In the genomic region with DNA sequence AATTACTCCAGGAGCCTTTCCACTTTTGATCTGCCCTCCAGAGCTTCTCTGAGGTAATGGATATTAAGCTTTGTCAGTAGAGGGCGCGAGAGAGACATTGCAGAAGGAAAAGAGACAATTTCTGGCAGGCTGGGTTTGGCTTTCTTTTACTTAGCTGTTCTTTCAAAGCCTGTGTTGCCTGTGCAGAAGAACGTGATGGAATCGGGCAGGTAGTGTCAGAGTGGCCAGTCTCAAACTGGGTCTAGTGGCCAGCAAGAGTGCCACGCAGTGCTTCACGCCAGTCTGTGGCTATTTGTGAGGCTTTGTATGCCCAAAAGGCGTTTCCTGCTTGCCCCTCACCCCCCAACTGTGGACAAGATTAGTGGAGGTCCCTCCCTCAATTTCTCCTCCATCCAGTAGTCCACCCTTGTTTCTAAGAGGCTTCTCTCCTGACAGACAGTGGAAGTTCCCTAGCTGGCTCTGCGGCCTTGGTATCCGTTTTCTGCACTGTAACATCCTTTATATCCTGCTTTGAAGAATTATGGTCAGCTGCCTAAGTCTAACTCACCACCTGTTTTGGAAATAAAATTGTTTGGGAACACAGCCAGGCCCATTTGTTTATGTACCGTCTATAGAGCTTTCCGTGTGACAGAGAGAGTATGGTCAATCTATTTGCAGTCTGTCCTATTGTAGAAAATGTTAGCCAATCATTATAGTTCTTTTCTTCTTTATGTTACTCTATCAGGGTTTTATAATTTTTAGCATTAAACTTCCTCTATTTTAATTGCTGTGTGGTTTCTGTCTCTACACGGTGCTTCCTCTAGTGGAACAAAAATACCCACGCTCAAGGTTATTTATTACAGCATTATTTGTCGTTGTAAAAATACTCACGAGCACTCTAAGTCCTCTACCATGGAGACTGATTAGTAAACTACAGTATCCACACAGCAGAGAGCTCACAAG, we compare ENCODE assay signal across 8 mouse cellular contexts. TPM values are rescaled to one million over a fixed set of nuclear protein-coding genes. Genes with fewer than 3 reads are reported as not detected.
DNase-seq lines count a peak whose midpoint lies in the region; ATAC-seq and TF ChIP-seq lines count a peak whose summit lies in the region.

No protein-coding gene starts in this region.

- TF ChIP-seq CTCF in stomach, postnatal 0 days (IDR thresholded peaks at IDR 0.05; ENCODE audit: low read depth): peak; percentile 92

- H3K27me3 ChIP-seq in heart, embryonic 11.5 days (ENCODE audit: control insufficient read depth, insufficient read depth, low read length): no peaks in the 10 kb centered on the region
- peaks cover 6% of the 10 kb centered on the region; the same call in 1 of the 2 replicates for H3K27me3 ChIP-seq in kidney, embryonic 16.5 days (ENCODE audit: insufficient read depth, low read length)
- no peaks in the 10 kb centered on the region for H3K27me3 ChIP-seq in liver, embryonic 11.5 days (replicated peaks; ENCODE audit: control insufficient read depth, insufficient read depth, low read length)
- H3K27me3 ChIP-seq in stomach, postnatal 0 days (ENCODE audit: control insufficient read depth, insufficient read depth, low read length): no peaks in the 10 kb centered on the region

- peak overlapping the region; percentile 17 for H3K4me2 ChIP-seq in heart, embryonic 11.5 days
- H3K4me2 ChIP-seq in kidney, embryonic 16.5 days (replicated peaks; ENCODE audit: low read depth, low read length): 0 out of 2 replicates have a peak overlapping the region, but pooled peaks have one; percentile 3
- peak overlapping the region; percentile 39; the same call in 1 of the 2 replicates for H3K4me2 ChIP-seq in liver, embryonic 11.5 days
- H3K4me2 ChIP-seq in stomach, postnatal 0 days (replicated peaks; ENCODE audit: low read depth): no peak overlapping the region

- H3K9ac ChIP-seq in heart, embryonic 11.5 days (ENCODE audit: low read depth, low read length): no peak overlapping the region
- no peak overlapping the region for H3K9ac ChIP-seq in kidney, embryonic 16.5 days (replicated peaks; ENCODE audit: low read length)
- H3K9ac ChIP-seq in liver, embryonic 11.5 days (ENCODE audit: low read depth, low read length): 0 out of 2 replicates have a peak overlapping the region, but pooled peaks have one; percentile 18
- no peak overlapping the region for H3K9ac ChIP-seq in stomach, postnatal 0 days (ENCODE audit: low read length)

- no peak for TF ChIP-seq EP300 in stomach, postnatal 0 days (optimal IDR thresholded peaks at IDR 0.05)

- no peak for ATAC-seq in heart, embryonic 11.5 days (replicated peaks; ENCODE audit: insufficient number of reproducible peaks, low FRiP score, low TSS enrichment)
- ATAC-seq in kidney, embryonic 16.5 days (ENCODE audit: low FRiP score, low TSS enrichment): no peak
- peak; percentile 45; the same call in 1 of the 2 replicates for ATAC-seq in liver, embryonic 11.5 days (replicated peaks; ENCODE audit: low FRiP score)
- ATAC-seq in stomach, postnatal 0 days (ENCODE audit: low FRiP score, low TSS enrichment): no peak

- H3K4me1 ChIP-seq in heart, embryonic 11.5 days (ENCODE audit: control insufficient read depth, insufficient read depth, low read length): no peaks in the 10 kb centered on the region
- no peaks in the 10 kb centered on the region for H3K4me1 ChIP-seq in kidney, embryonic 16.5 days (ENCODE audit: insufficient read depth, low read length)
- peaks cover 4% of the 10 kb centered on the region for H3K4me1 ChIP-seq in liver, embryonic 11.5 days (replicated peaks; ENCODE audit: control insufficient read depth, insufficient read depth, low read length)
- no peaks in the 10 kb centered on the region for H3K4me1 ChIP-seq in stomach, postnatal 0 days (replicated peaks; ENCODE audit: control insufficient read depth, insufficient read depth)

- WGBS in heart, embryonic 11.5 days (ENCODE audit: insufficient replicate concordance): 49% methylated on average over 15 of the region's 15 CpGs
- WGBS in kidney, embryonic 16.5 days: 33% methylated on average over 15 of the region's 15 CpGs
- 39% methylated on average over 15 of the region's 15 CpGs for WGBS in liver, embryonic 11.5 days
- WGBS in stomach, postnatal 0 days: 28% methylated on average over 15 of the region's 15 CpGs

- H3K9me3 ChIP-seq in heart, embryonic 11.5 days (replicated peaks; ENCODE audit: control insufficient read depth, low read length): no peaks in the 10 kb centered on the region
- H3K9me3 ChIP-seq in kidney, embryonic 16.5 days (ENCODE audit: low read length): no peaks in the 10 kb centered on the region
- H3K9me3 ChIP-seq in liver, embryonic 11.5 days (ENCODE audit: control insufficient read depth, low read length): no peaks in the 10 kb centered on the region
- H3K9me3 ChIP-seq in stomach, postnatal 0 days (ENCODE audit: control insufficient read depth, low read length): no peaks in the 10 kb centered on the region

- H3K27ac ChIP-seq in heart, embryonic 11.5 days (ENCODE audit: low read depth, low read length): no peak overlapping the region
- H3K27ac ChIP-seq in kidney, embryonic 16.5 days (ENCODE audit: low read length): no peak overlapping the region
- no peak overlapping the region for H3K27ac ChIP-seq in liver, embryonic 11.5 days (ENCODE audit: low read depth, low read length)
- no peak overlapping the region for H3K27ac ChIP-seq in stomach, postnatal 0 days (replicated peaks)

- peak; percentile 88 for DNase-seq in 416B (ENCODE audit: low read depth)
- DNase-seq in adrenal gland, adult 18-20 months (ENCODE audit: low spot score in 2 of 2): peak; percentile 29 to 66
- peak; percentile 64 for DNase-seq in embryo, embryonic 11.5 days (ENCODE audit: low read depth, low spot score)
- DNase-seq in liver, embryonic 11.5 days (ENCODE audit: low spot score): no peak
- DNase-seq in natural killer cell, adult 2 months (ENCODE audit: low spot score in 2 of 2): peak; percentile 27 to 47
- DNase-seq in stomach, postnatal 0 days (ENCODE audit: low spot score): peak; percentile 36

- H3K4me3 ChIP-seq in heart, embryonic 11.5 days (ENCODE audit: low read depth, low read length): no peak overlapping the region
- H3K4me3 ChIP-seq in kidney, embryonic 16.5 days (ENCODE audit: low read length): no peak overlapping the region
- H3K4me3 ChIP-seq in liver, embryonic 11.5 days (ENCODE audit: low read depth, low read length): no peak overlapping the region
- H3K4me3 ChIP-seq in stomach, postnatal 0 days (ENCODE audit: low read depth, low read length): no peak overlapping the region

- no peaks in the 10 kb centered on the region for H3K36me3 ChIP-seq in heart, embryonic 11.5 days (ENCODE audit: control insufficient read depth, insufficient read depth, low read length)
- H3K36me3 ChIP-seq in kidney, embryonic 16.5 days (ENCODE audit: insufficient read depth, low read length): no peaks in the 10 kb centered on the region
- no peaks in the 10 kb centered on the region for H3K36me3 ChIP-seq in liver, embryonic 11.5 days (ENCODE audit: control insufficient read depth, insufficient read depth, low read length)
- no peaks in the 10 kb centered on the region for H3K36me3 ChIP-seq in stomach, postnatal 0 days (ENCODE audit: control insufficient read depth, insufficient read depth, low read length)

RNA-seq across cellular contexts. Expression of a gene that starts 22.5 kb away (rescaled TPM):
- total RNA-seq in adrenal gland, adult 18-20 months (2021): 10 to 100 TPM; 10.6 to 13.1 TPM
- 5.5 and 6.2 TPM in 2 replicates for polyA plus RNA-seq in heart, embryonic 11.5 days (2014; fragmentation: Nextera tagmentation; extraction: Ambion mirVana)
- 2.1 and 2.3 TPM in 2 replicates for polyA plus RNA-seq in kidney, embryonic 16.5 days (2015; fragmentation: Nextera tagmentation; extraction: Ambion mirVana)
- polyA plus RNA-seq in liver, embryonic 11.5 days (2014; fragmentation: Nextera tagmentation; extraction: Ambion mirVana): 3.6 TPM in 2 replicates
- polyA plus RNA-seq in stomach, postnatal 0 days (2015; fragmentation: Nextera tagmentation; extraction: Ambion mirVana): 0.25 and 0.39 TPM in 2 replicates
